Mouse (Mus musculus) ES-Bruce4 (cell line): ENCODE results near the gene Sult2b1.

Experiments used
- CTCF ChIP-seq: IDR thresholded peaks from one replicate; pipeline ENCODE4 v1.8.1; 2011; ENCODE audit warnings: low read depth, low read length
- POLR2A ChIP-seq: IDR thresholded peaks from one replicate; pipeline ENCODE4 v1.8.1; 2011; ENCODE audit warnings: low read length; ENCODE audit not compliant: insufficient read depth

DNA sequence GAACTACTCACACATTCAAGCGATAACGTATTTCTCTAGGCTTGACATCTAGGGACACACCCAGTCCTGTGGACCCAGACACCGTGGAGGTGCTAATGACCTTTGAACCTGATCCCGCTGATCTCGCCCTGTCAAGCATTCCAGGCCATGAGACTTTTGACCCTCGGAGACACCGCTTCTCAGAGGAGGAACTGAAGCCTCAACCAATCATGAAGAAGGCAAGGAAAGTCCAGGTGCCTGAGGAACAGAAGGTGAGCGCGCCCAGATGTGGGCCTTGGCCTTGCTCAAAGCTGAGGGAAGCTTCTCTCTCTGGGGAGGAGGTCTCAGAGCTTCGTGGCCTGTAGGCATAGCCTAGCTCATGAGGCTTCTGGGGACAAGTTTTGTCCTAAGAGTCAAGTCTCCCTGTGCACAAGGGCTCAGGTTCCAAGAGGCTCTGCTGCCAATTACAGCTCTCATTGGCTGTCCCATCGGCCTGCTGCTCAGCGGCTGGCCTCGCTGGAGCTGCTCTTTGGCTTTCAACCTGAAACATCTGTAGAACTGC, 76.2 kb downstream of the Sult2b1 start:
- TF ChIP-seq POLR2A, result no peak
- no peak for TF ChIP-seq CTCF
